Mouse (Mus musculus) limb, embryonic 12.5 days (tissue): ENCODE data around the gene Nr4a2. TPM values are rescaled to one million over a fixed set of nuclear protein-coding genes. Genes with fewer than 3 reads are reported as not detected.

Source experiments
- ATAC-seq: fragments of 200-750 bp; cut with Nextera tagmentation; 2 replicates; pipeline ENCODE4 v1.8.0; 2017; ENCODE audit warnings: low read depth, moderate TSS enrichment; ENCODE audit not compliant: insufficient number of reproducible peaks, insufficient read depth, low FRiP score, low TSS enrichment
- H3K27ac ChIP-seq: fragments of 300-500 bp; sonication (generic); 2 replicates; pipeline ENCODE4 v1.5.1; 2016; ENCODE audit warnings: mild to moderate bottlenecking, moderate library complexity
- H3K27me3 ChIP-seq: fragments of 300-500 bp; sonication (generic); 2 replicates; pipeline ENCODE4 v1.6.1; 2016; ENCODE audit warnings: mild to moderate bottlenecking, moderate library complexity
- H3K36me3 ChIP-seq: fragments of 300-500 bp; sonication (generic); 2 replicates; pipeline ENCODE4 v1.6.1; 2016; ENCODE audit warnings: mild to moderate bottlenecking, moderate library complexity
- H3K4me1 ChIP-seq: fragments of 300-500 bp; sonication (generic); replicated peaks from 2 replicates; pipeline ENCODE4 v1.6.1; 2016
- H3K4me2 ChIP-seq: fragments of 300-500 bp; sonication (generic); 2 replicates; pipeline ENCODE4 v1.6.1; 2016; ENCODE audit warnings: mild to moderate bottlenecking, moderate library complexity
- H3K4me3 ChIP-seq: fragments of 300-500 bp; sonication (generic); replicated peaks from 2 replicates; pipeline ENCODE4 v1.5.1; 2016; ENCODE audit warnings: mild to moderate bottlenecking
- H3K9ac ChIP-seq: fragments of 300-500 bp; sonication (generic); replicated peaks from 2 replicates; pipeline ENCODE4 v1.6.1; 2016; ENCODE audit warnings: mild to moderate bottlenecking, moderate library complexity
- H3K9me3 ChIP-seq: fragments of 300-500 bp; sonication (generic); 2 replicates; pipeline ENCODE4 v1.6.1; 2016; ENCODE audit warnings: mild to moderate bottlenecking, moderate library complexity
- WGBS: fragments of 180-500 bp; shearing (Covaris S2); methylation state at CpG from one replicate; pipeline ENCODE4 v1.1.7; 2016; 5-methylcytosine and 5-hydroxymethylcytosine counted together
- polyA plus RNA-seq: library from polyadenylated mRNA; unstranded; fragments of >200 nt; fragmentation: Nextera tagmentation; extraction: Ambion mirVana; gene quantifications from 2 replicates; pipeline ENCODE4 v1.2.1, GENCODE M21; 2016

The Nr4a2 gene
- polyA plus RNA-seq, 1 experiment from 2014 or later, result 7.0 TPM

- no peaks in the 10 kb centered on the region for H3K36me3 ChIP-seq
- no peak overlapping the region for H3K4me3 ChIP-seq
- ATAC-seq, result no peak
- H3K9me3 ChIP-seq, result no peaks in the 10 kb centered on the region
- H3K27me3 ChIP-seq, result no peaks in the 10 kb centered on the region
- H3K4me2 ChIP-seq, result no peak overlapping the region
- H3K4me1 ChIP-seq, result peaks cover 15% of the 10 kb centered on the region
- no peak overlapping the region for H3K9ac ChIP-seq
- no peak overlapping the region for H3K27ac ChIP-seq
- 89% methylated on average over 4 of the region's 4 CpGs for WGBS
Observed at GRCm38 (mm10) chr2:57121110-57121509, 2.7 kb downstream of the Nr4a2 start.

- ATAC-seq, result no peak
- H3K9me3 ChIP-seq, result no peaks in the 10 kb centered on the region
- H3K4me1 ChIP-seq, result peaks cover 23% of the 10 kb centered on the region
Observed at GRCm38 (mm10) chr2:57117201-57117951, 6.4 kb downstream of the Nr4a2 start.

GRCm38 (mm10) chr2:57116366-57117200, 7.2 kb downstream of the Nr4a2 start:
- H3K4me1 ChIP-seq, result peaks cover 30% of the 10 kb centered on the region
- WGBS, result under 1% methylated on average over 47 of the region's 47 CpGs
- peak; percentile 49 for ATAC-seq
- no peaks in the 10 kb centered on the region for H3K36me3 ChIP-seq
- H3K4me2 ChIP-seq, result peak overlapping the region; percentile 98
- H3K27ac ChIP-seq, result peak overlapping the region; percentile 82
- H3K9ac ChIP-seq, result peak overlapping the region; percentile 62
- no peaks in the 10 kb centered on the region for H3K9me3 ChIP-seq
- H3K27me3 ChIP-seq, result peaks cover 28% of the 10 kb centered on the region
- H3K4me3 ChIP-seq, result peak overlapping the region; percentile 86

More at GRCm38 (mm10) chr2:57117201-57117951, 6.4 kb downstream of the Nr4a2 start:
- Histone ChIP-seq H3K9ac (peak overlapping the region; percentile 62; the same call in 1 of the 2 replicates), H3K4me3 (peak overlapping the region; percentile 86), H3K27me3 (peaks cover 20% of the 10 kb centered on the region), H3K4me2 (peak overlapping the region; percentile 98), H3K36me3 (no peaks in the 10 kb centered on the region), H3K27ac (peak overlapping the region; percentile 82)
- WGBS, result 4% methylated on average over 13 of the region's 13 CpGs

GRCm38 (mm10) chr2:57115864-57116365, 7.9 kb downstream of the Nr4a2 start:
- no peaks in the 10 kb centered on the region for H3K9me3 ChIP-seq
- H3K4me1 ChIP-seq, result peaks cover 32% of the 10 kb centered on the region
- H3K4me2 ChIP-seq, result peak overlapping the region; percentile 98
- ATAC-seq, result peak; percentile 7; the same call in 1 of the 2 replicates
- peak overlapping the region; percentile 62 for H3K9ac ChIP-seq
- peak overlapping the region; percentile 86 for H3K4me3 ChIP-seq
- H3K27ac ChIP-seq, result peak overlapping the region; percentile 82
- H3K36me3 ChIP-seq, result no peaks in the 10 kb centered on the region
- 0% methylated on average over 25 of the region's 28 CpGs for WGBS
- peaks cover 35% of the 10 kb centered on the region for H3K27me3 ChIP-seq

DNA sequence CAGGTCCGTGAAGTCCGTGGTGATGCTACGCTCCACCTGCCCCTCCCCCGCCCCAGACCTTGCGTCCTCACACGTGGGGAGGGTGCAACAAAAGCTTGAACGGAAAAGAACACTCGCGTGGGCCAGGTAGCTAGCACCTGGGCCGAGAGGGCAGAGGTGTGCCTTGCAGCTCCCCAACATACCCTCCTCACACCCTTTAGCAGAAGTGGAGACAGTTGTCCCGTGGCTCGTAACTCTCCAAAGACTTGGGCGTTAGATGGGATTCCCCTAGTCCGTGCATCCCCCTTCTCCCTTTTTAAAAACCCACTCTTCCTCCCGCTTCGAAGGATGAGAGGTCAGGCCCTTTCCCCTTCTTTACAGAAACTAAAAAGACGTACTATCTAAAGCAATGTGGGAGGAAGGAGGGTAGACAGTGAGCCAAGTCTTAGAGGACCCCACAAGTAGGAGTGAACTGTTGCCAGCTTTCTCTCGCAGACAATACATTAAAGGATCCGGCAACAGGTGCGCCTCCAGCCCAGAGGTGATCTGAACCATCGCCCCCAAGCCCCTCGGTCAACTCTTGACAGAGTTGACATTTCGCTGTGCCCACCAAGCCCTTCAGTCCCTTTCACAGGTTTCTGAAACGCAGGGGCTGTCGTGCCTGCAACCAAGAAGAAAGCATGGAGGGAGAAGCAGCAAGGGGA, 8.5 kb downstream of the Nr4a2 start:
- Histone ChIP-seq H3K4me2 (peak overlapping the region; percentile 98), H3K9ac (peak overlapping the region; percentile 62), H3K36me3 (no peaks in the 10 kb centered on the region), H3K4me3 (peak overlapping the region; percentile 86), H3K27ac (no peak overlapping the region; the same call in 1 of the 2 replicates), H3K9me3 (no peaks in the 10 kb centered on the region), H3K4me1 (peaks cover 31% of the 10 kb centered on the region), H3K27me3 (peaks cover 39% of the 10 kb centered on the region)
- under 1% methylated on average over 25 of the region's 25 CpGs for WGBS
- 0 out of 2 replicates have a peak, but pooled peaks have one; percentile 2 for ATAC-seq

GRCm38 (mm10) chr2:57114211-57115151, 9.3 kb downstream of the Nr4a2 start:
- H3K36me3 ChIP-seq, result no peaks in the 10 kb centered on the region
- H3K4me3 ChIP-seq, result peak overlapping the region; percentile 86
- peak overlapping the region; percentile 78 for H3K9ac ChIP-seq
- H3K4me2 ChIP-seq, result peak overlapping the region; percentile 98
- H3K27me3 ChIP-seq, result peaks cover 48% of the 10 kb centered on the region
- H3K4me1 ChIP-seq, result peaks cover 37% of the 10 kb centered on the region
- ATAC-seq, result peak; percentile 70
- WGBS, result under 1% methylated on average over 88 of the region's 88 CpGs
- H3K9me3 ChIP-seq, result no peaks in the 10 kb centered on the region
- H3K27ac ChIP-seq, result peak overlapping the region; percentile 77

DNA sequence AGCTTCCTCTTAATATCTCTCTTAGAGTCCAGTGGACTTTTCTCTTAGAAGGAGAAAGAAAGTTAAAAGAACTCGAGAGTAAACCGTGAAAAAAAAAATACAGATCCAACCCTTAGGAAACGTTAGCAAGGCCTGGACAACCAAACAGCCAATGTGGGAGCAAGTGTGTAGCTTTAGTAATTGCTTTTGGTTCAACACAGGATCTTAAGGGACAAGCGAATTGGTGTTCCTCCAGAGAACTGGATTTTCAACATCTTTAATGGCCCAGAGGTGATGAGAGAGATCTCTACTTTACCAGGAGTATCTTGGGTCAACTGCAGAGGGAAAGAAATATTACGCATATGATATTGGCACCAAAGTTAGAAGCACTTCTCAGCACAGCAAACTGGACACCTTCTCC, 10.4 kb downstream of the Nr4a2 start:
- Histone ChIP-seq H3K27ac (no peak overlapping the region), H3K36me3 (no peaks in the 10 kb centered on the region), H3K4me1 (peaks cover 37% of the 10 kb centered on the region), H3K27me3 (peaks cover 58% of the 10 kb centered on the region), H3K9ac (no peak overlapping the region), H3K4me2 (peak overlapping the region; percentile 98), H3K4me3 (peak overlapping the region; percentile 86), H3K9me3 (no peaks in the 10 kb centered on the region)
- 19% methylated on average over 5 of the region's 5 CpGs for WGBS
- ATAC-seq, result no peak

GRCm38 (mm10) chr2:57112949-57113348, 10.9 kb downstream of the Nr4a2 start:
- Histone ChIP-seq H3K36me3 (peaks cover 3% of the 10 kb centered on the region; the same call in 1 of the 2 replicates), H3K4me1 (peaks cover 37% of the 10 kb centered on the region), H3K9ac (no peak overlapping the region), H3K9me3 (no peaks in the 10 kb centered on the region), H3K4me3 (no peak overlapping the region), H3K4me2 (0 out of 2 replicates have a peak overlapping the region, but pooled peaks have one; percentile 39), H3K27ac (no peak overlapping the region), H3K27me3 (peaks cover 63% of the 10 kb centered on the region)
- ATAC-seq, result no peak
- 11% methylated on average over 6 of the region's 6 CpGs for WGBS

GRCm38 (mm10) chr2:57111791-57112538, 11.8 kb downstream of the Nr4a2 start:
- no peak overlapping the region for H3K9ac ChIP-seq

More at GRCm38 (mm10) chr2:57111791-57112538, 11.8 kb downstream of the Nr4a2 start:
- no peak for ATAC-seq
- Histone ChIP-seq H3K27ac (no peak overlapping the region), H3K9me3 (no peaks in the 10 kb centered on the region), H3K4me3 (peak overlapping the region; percentile 19), H3K27me3 (peaks cover 69% of the 10 kb centered on the region), H3K4me1 (peaks cover 34% of the 10 kb centered on the region), H3K4me2 (peak overlapping the region; percentile 39), H3K36me3 (peaks cover 3% of the 10 kb centered on the region; the same call in 1 of the 2 replicates)
- WGBS, result 5% methylated on average over 38 of the region's 38 CpGs
